Mouse (Mus musculus) hindbrain, embryonic 10.5 days (tissue): ENCODE results near the gene Plac1. TPM values are rescaled to one million over a fixed set of nuclear protein-coding genes. Genes with fewer than 3 reads are reported as not detected.

Experiments used
- DNase-seq: peaks from one replicate; pipeline ENCODE4 v3.0.0-alpha.2; 2017; ENCODE audit warnings: low spot score
- H3K27ac ChIP-seq: fragments of 300-500 bp; sonication (generic); 2 replicates; pipeline ENCODE4 v1.5.1; 2016; ENCODE audit warnings: mild to moderate bottlenecking, moderate library complexity
- H3K27me3 ChIP-seq: fragments of 300-500 bp; sonication (generic); 2 replicates; pipeline ENCODE4 v1.6.1; 2016; ENCODE audit warnings: mild to moderate bottlenecking; ENCODE audit not compliant: poor library complexity, insufficient read depth, severe bottlenecking
- H3K36me3 ChIP-seq: fragments of 300-500 bp; sonication (generic); 2 replicates; pipeline ENCODE4 v1.6.1; 2016; ENCODE audit warnings: mild to moderate bottlenecking, moderate library complexity
- H3K4me1 ChIP-seq: fragments of 300-500 bp; sonication (generic); replicated peaks from 2 replicates; pipeline ENCODE4 v1.6.1; 2016; ENCODE audit warnings: mild to moderate bottlenecking
- H3K4me3 ChIP-seq: fragments of 300-500 bp; sonication (generic); 2 replicates; pipeline ENCODE4 v1.5.1; 2016; ENCODE audit warnings: mild to moderate bottlenecking, moderate library complexity
- H3K9me3 ChIP-seq: fragments of 300-500 bp; sonication (generic); 2 replicates; pipeline ENCODE4 v1.6.1; 2016; ENCODE audit warnings: mild to moderate bottlenecking, moderate library complexity
- WGBS: fragments of 180-500 bp; shearing (Covaris S2); methylation state at CpG from one replicate; pipeline ENCODE4 v1.1.7; 2016; 5-methylcytosine and 5-hydroxymethylcytosine counted together
- polyA plus RNA-seq: library from polyadenylated mRNA; unstranded; fragments of >200 nt; fragmentation: Nextera tagmentation; extraction: Ambion mirVana; gene quantifications from 2 replicates; pipeline ENCODE4 v1.2.1, GENCODE M21; 2016

Gene Plac1
- polyA plus RNA-seq, 1 experiment from 2014 or later: 2.3 TPM

DNA sequence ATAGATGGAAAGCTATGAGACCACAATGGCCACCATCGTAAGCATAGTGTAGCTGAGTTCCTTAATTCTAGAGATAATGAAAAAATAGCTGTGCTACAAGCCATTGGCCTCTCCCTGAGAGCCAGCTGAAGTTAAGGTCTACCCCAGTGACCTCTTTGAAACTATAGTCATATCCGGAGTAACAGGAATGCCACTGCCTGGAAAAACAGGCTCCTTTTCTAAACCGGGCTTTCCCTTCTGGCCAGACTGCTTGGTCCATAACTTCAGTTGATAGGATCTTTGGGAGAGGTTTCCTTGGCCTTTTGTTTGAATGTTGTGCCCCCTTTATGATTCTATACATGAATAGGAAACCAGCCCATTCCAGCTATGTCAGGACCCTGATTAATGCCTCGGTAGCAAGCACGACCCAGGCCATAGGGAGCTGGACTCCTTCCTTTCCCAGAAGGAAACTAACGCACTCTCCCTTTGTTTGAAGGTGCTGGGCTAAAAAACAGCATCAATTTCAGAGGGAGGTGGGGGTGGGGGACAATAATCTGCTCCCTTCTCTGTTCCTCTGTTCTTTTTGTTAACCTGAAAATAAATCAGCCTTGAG lies 15.5 kb downstream of the Plac1 start:
- DNase-seq: no peak
- Histone ChIP-seq H3K27me3 (0 out of 2 replicates have a peak, but pooled peaks cover 4% of the 10 kb centered on the region), H3K36me3 (no peaks in the 10 kb centered on the region), H3K4me3 (no peak overlapping the region), H3K9me3 (no peaks in the 10 kb centered on the region), H3K27ac (no peak overlapping the region; the same call in 1 of the 2 replicates), H3K4me1 (no peaks in the 10 kb centered on the region)
- WGBS: 55% methylated on average over 6 of the region's 6 CpGs

- H3K36me3 ChIP-seq: no peaks in the 10 kb centered on the region
- H3K27ac ChIP-seq: no peak overlapping the region
- H3K9me3 ChIP-seq: no peaks in the 10 kb centered on the region
- no peak overlapping the region for H3K4me3 ChIP-seq
- H3K4me1 ChIP-seq: no peaks in the 10 kb centered on the region
- no peak for DNase-seq
- H3K27me3 ChIP-seq: 0 out of 2 replicates have a peak, but pooled peaks cover 4% of the 10 kb centered on the region
- WGBS: 78% methylated on average over 9 of the region's 9 CpGs
These were observed 19.1 kb downstream of the Plac1 start for GRCm38 (mm10) chrX:53220855-53221254.

DNA sequence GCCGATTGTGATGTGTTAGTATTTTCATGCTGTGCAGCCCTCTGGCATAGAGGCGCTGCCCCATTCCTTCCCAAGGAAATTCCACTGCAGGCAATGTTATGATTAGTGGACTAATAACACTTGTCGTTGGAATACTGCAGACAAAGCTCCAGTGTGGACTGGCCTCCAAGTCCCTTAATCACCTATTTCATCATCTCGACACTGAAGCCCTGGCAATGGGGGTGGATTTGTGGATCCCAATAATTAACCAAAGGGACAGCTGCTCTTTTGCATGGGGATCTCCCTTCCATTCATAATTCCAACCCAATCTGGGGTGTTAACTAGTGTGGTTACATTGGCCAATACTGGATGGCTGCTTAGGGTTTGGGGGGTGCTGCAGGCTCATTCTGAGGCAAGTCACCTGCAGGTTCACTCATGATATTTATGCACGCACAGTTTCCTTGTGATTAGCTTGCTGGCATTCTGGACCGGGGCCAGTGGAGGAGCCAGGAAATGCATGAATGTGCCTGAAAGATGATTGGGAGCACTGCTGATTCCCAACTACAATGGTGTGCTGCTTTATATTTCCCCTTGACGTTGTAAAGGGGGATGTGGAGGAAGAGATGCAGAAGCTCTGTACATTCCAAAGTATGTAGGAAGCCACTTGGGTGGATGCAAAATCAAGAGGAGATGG lies 25.2 kb downstream of the Plac1 start:
- DNase-seq: no peak
- 74% methylated on average over 7 of the region's 7 CpGs for WGBS

GRCm38 (mm10) chrX:53213838-53214237 lies 26.1 kb downstream of the Plac1 start:
- Histone ChIP-seq H3K27me3 (no peaks in the 10 kb centered on the region), H3K36me3 (no peaks in the 10 kb centered on the region), H3K27ac (no peak overlapping the region), H3K4me3 (no peak overlapping the region), H3K4me1 (0 out of 2 replicates have a peak, but pooled peaks cover 3% of the 10 kb centered on the region), H3K9me3 (no peaks in the 10 kb centered on the region)
- WGBS: 58% methylated on average over 2 of the region's 2 CpGs
- no peak for DNase-seq

More for the DNA sequence above, 25.2 kb downstream of the Plac1 start:
- no peak overlapping the region for H3K27ac ChIP-seq
- no peaks in the 10 kb centered on the region for H3K9me3 ChIP-seq
- H3K36me3 ChIP-seq: no peaks in the 10 kb centered on the region
- no peak overlapping the region for H3K4me3 ChIP-seq
- H3K27me3 ChIP-seq: no peaks in the 10 kb centered on the region
- no peaks in the 10 kb centered on the region for H3K4me1 ChIP-seq

GRCm38 (mm10) chrX:53212485-53212884 lies 27.4 kb downstream of the Plac1 start:
- no peak overlapping the region for H3K27ac ChIP-seq
- H3K27me3 ChIP-seq: peaks cover 8% of the 10 kb centered on the region
- DNase-seq: no peak
- H3K9me3 ChIP-seq: no peaks in the 10 kb centered on the region
- 0 out of 2 replicates have a peak, but pooled peaks cover 3% of the 10 kb centered on the region for H3K4me1 ChIP-seq
- H3K4me3 ChIP-seq: no peak overlapping the region
- no peaks in the 10 kb centered on the region for H3K36me3 ChIP-seq
- 48% methylated on average over 9 of the region's 9 CpGs for WGBS

- WGBS: 51% methylated on average over 7 of the region's 7 CpGs
- H3K27me3 ChIP-seq: peaks cover 8% of the 10 kb centered on the region
- 0 out of 2 replicates have a peak, but pooled peaks cover 3% of the 10 kb centered on the region for H3K4me1 ChIP-seq
- peak overlapping the region; percentile 37; the same call in 1 of the 2 replicates for H3K27ac ChIP-seq
- no peaks in the 10 kb centered on the region for H3K36me3 ChIP-seq
- no peaks in the 10 kb centered on the region for H3K9me3 ChIP-seq
- DNase-seq: no peak
- H3K4me3 ChIP-seq: no peak overlapping the region
These were observed 28.0 kb downstream of the Plac1 start for GRCm38 (mm10) chrX:53211756-53212483.

- 61% methylated on average over 7 of the region's 7 CpGs for WGBS
- Histone ChIP-seq H3K27ac (no peak overlapping the region; the same call in 1 of the 2 replicates), H3K9me3 (no peaks in the 10 kb centered on the region), H3K4me1 (0 out of 2 replicates have a peak, but pooled peaks cover 3% of the 10 kb centered on the region), H3K4me3 (no peak overlapping the region), H3K36me3 (no peaks in the 10 kb centered on the region), H3K27me3 (peaks cover 8% of the 10 kb centered on the region)
- DNase-seq: no peak
These were observed 30.5 kb downstream of the Plac1 start for GRCm38 (mm10) chrX:53209431-53209830.

DNA sequence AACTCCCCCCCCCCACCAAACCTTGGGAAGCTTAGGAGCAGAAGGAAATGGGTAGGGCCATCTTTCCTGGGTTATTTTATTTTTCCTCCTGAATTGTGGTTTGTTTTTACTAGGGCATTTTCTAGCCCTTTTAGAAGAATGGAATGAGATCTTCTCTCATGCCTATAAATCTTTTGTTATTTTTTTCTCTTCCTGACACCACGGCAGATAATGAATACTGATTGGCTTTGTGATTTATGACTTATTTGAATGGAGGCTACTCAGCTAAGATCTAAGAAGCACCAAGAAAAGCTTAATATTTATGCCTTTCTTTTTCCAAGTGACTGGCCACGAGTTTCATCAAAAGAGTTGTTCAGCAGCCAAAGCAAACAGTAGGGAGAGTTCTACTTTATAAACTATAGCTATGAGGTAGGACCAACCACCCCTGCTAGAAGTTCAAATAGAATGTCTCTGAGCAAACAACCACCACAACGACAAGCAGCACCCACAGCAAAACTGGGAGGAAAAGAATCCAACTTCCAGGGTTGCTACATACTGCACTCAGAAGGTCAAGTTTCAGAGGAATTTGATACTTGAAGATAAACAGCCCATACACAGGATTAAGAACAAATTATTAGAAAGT lies 35.1 kb downstream of the Plac1 start:
- Histone ChIP-seq H3K9me3 (no peaks in the 10 kb centered on the region), H3K4me1 (0 out of 2 replicates have a peak, but pooled peaks cover 3% of the 10 kb centered on the region), H3K4me3 (no peak overlapping the region), H3K27ac (no peak overlapping the region), H3K27me3 (peaks cover 8% of the 10 kb centered on the region), H3K36me3 (no peaks in the 10 kb centered on the region)
- 59% methylated on average over 3 of the region's 3 CpGs for WGBS
- DNase-seq: no peak

GRCm38 (mm10) chrX:53201616-53202015 lies 38.3 kb downstream of the Plac1 start:
- 88% methylated on average over 5 of the region's 5 CpGs for WGBS
- Histone ChIP-seq H3K4me3 (no peak overlapping the region), H3K27ac (no peak overlapping the region), H3K36me3 (no peaks in the 10 kb centered on the region), H3K9me3 (no peaks in the 10 kb centered on the region), H3K27me3 (no peaks in the 10 kb centered on the region), H3K4me1 (no peaks in the 10 kb centered on the region)
- no peak for DNase-seq

GRCm38 (mm10) chrX:53197681-53198080 lies 42.2 kb downstream of the Plac1 start:
- no peak for DNase-seq
- H3K4me1 ChIP-seq: no peaks in the 10 kb centered on the region
- H3K27me3 ChIP-seq: no peaks in the 10 kb centered on the region
- H3K36me3 ChIP-seq: no peaks in the 10 kb centered on the region
- H3K27ac ChIP-seq: no peak overlapping the region
- 85% methylated on average over 4 of the region's 4 CpGs for WGBS
- H3K9me3 ChIP-seq: no peaks in the 10 kb centered on the region
- no peak overlapping the region for H3K4me3 ChIP-seq

DNA sequence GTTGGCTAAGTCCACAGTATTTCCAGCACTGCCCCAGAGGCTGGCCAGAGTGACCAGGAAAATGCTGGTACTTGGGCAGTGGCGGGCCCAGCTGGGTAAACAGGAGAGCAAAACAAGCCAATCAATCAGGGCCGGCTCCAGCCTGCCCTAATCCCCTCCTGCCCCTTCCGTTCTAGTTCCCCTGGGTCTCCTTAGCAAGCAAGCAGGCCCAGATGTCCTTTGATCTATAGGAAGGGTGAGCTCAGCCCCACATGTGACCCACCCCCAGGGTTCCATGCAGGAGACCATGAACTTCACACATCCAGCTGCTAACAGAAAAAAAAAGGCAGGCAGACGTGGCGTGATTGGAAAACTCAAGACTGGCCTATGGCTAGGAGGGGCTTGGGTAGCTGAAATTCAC lies 43.5 kb downstream of the Plac1 start:
- Histone ChIP-seq H3K9me3 (no peaks in the 10 kb centered on the region), H3K27ac (no peak overlapping the region), H3K36me3 (no peaks in the 10 kb centered on the region), H3K4me1 (no peaks in the 10 kb centered on the region), H3K4me3 (no peak overlapping the region), H3K27me3 (no peaks in the 10 kb centered on the region)
- WGBS: 40% methylated on average over 5 of the region's 5 CpGs
- DNase-seq: peak; percentile 22

DNA sequence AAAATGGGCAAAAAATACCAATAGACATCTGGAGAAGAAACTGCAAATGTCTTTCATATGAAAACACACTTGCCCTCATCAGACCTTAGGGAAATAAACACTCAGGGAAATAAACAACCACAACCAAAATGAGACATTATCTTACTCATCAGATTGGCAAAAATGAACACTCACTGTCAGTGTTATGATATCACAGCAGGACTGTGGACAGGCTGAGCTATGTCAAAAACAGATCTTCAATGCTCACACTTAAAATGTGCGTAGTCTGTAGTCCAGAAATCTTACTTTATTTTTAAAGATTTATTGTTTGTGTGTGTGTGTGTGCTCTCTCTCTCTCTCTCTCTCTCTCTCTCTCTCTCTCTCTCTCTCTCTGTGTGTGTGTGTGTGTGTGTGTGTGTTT lies 51.2 kb downstream of the Plac1 start:
- Histone ChIP-seq H3K36me3 (no peaks in the 10 kb centered on the region), H3K4me3 (no peak overlapping the region), H3K4me1 (no peaks in the 10 kb centered on the region), H3K9me3 (no peaks in the 10 kb centered on the region), H3K27me3 (no peaks in the 10 kb centered on the region), H3K27ac (no peak overlapping the region)
- DNase-seq: no peak
- 95% methylated on average over 1 of the region's 1 CpGs for WGBS
